Comparison of ENCODE assay signal across 8 mouse cellular contexts in the genomic region with DNA sequence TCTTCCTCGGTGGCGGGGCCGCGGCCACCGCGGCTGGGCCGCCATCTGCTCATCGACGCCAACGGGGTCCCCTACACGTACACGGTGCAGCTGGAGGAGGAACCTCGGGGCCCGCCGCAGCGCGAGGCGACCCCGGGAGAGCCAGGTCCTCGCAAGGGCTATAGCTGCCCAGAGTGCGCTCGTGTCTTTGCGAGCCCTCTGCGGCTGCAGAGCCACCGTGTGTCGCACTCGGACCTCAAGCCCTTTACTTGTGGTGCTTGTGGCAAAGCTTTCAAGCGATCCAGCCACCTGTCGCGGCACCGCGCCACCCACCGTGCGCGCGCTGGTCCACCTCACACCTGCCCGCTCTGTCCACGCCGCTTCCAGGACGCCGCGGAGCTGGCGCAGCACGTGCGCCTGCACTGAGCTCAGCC. TPM values are rescaled to one million over a fixed set of nuclear protein-coding genes. Genes with fewer than 3 reads are reported as not detected.
DNase-seq lines count a peak whose midpoint lies in the region; ATAC-seq and TF ChIP-seq lines count a peak whose summit lies in the region.

No protein-coding gene starts in this region.

- no peak for DNase-seq in kidney, adult 2 months
- DNase-seq in cerebellum, postnatal 14 days = peak; percentile 41 to 52
- no peak for DNase-seq in spleen, adult 12 weeks (ENCODE audit: low spot score)

- TF ChIP-seq CTCF in kidney, adult 2 months (conservative IDR thresholded peaks at IDR 0.05; ENCODE audit: insufficient read depth, insufficient read length, low read depth, low read length) = no peak

- peak overlapping the region; percentile 87 for H3K4me2 ChIP-seq in kidney, embryonic 15.5 days
- H3K4me2 ChIP-seq in hindbrain, embryonic 12.5 days (replicated peaks) = peak overlapping the region; percentile 82
- peak overlapping the region; percentile 71 for H3K4me2 ChIP-seq in midbrain, embryonic 16.5 days (ENCODE audit: low read length)

- 3% methylated on average over 45 of the region's 45 CpGs for WGBS in kidney, embryonic 15.5 days
- WGBS in kidney, adult 2 months = 10% methylated on average over 45 of the region's 45 CpGs
- WGBS in hindbrain, embryonic 12.5 days = 3% methylated on average over 45 of the region's 45 CpGs
- 3% methylated on average over 44 of the region's 45 CpGs for WGBS in midbrain, embryonic 16.5 days

- H3K36me3 ChIP-seq in kidney, embryonic 15.5 days = no peaks in the 10 kb centered on the region
- H3K36me3 ChIP-seq in kidney, adult 2 months (ENCODE audit: control insufficient read depth, insufficient read depth, low read length) = no peaks in the 10 kb centered on the region
- no peaks in the 10 kb centered on the region for H3K36me3 ChIP-seq in hindbrain, embryonic 12.5 days
- no peaks in the 10 kb centered on the region for H3K36me3 ChIP-seq in midbrain, embryonic 16.5 days (ENCODE audit: control insufficient read depth, insufficient read depth, low read length)

- no peak for ATAC-seq in kidney, embryonic 15.5 days (replicated peaks; ENCODE audit: low FRiP score)
- no peak for ATAC-seq in hindbrain, embryonic 12.5 days (ENCODE audit: low FRiP score)
- no peak for ATAC-seq in midbrain, embryonic 16.5 days
- no peak for ATAC-seq in monocyte, adult 5-6 weeks (replicated peaks; ENCODE audit: insufficient number of reproducible peaks, low FRiP score, low TSS enrichment, poor library complexity, severe bottlenecking)
- ATAC-seq in activated CD4-positive, CD25-positive, alpha-beta regulatory T cell, adult 4 months = no peak

- TF ChIP-seq POLR2A in kidney, adult 2 months (IDR thresholded peaks at IDR 0.05; ENCODE audit: low read depth, low read length) = no peak

- peaks cover 59% of the 10 kb centered on the region for H3K4me1 ChIP-seq in kidney, embryonic 15.5 days
- peaks cover 5% of the 10 kb centered on the region; the same call in 1 of the 2 replicates for H3K4me1 ChIP-seq in kidney, adult 2 months (ENCODE audit: control insufficient read depth, insufficient read depth, low read length)
- H3K4me1 ChIP-seq in hindbrain, embryonic 12.5 days = peaks cover 41% of the 10 kb centered on the region
- peaks cover 56% of the 10 kb centered on the region for H3K4me1 ChIP-seq in midbrain, embryonic 16.5 days (ENCODE audit: control insufficient read depth, insufficient read depth, low read length)

- peak overlapping the region; percentile 71 for H3K9ac ChIP-seq in kidney, embryonic 15.5 days
- peak overlapping the region; percentile 96 for H3K9ac ChIP-seq in hindbrain, embryonic 12.5 days
- peak overlapping the region; percentile 95 for H3K9ac ChIP-seq in midbrain, embryonic 16.5 days (ENCODE audit: low read depth, low read length)

- H3K9me3 ChIP-seq in kidney, embryonic 15.5 days (replicated peaks) = no peaks in the 10 kb centered on the region
- H3K9me3 ChIP-seq in hindbrain, embryonic 12.5 days (replicated peaks) = no peaks in the 10 kb centered on the region
- no peaks in the 10 kb centered on the region for H3K9me3 ChIP-seq in midbrain, embryonic 16.5 days (replicated peaks; ENCODE audit: control insufficient read depth, low read length, poor library complexity, severe bottlenecking)

- H3K27ac ChIP-seq in kidney, embryonic 15.5 days = 0 out of 2 replicates have a peak overlapping the region, but pooled peaks have one; percentile 14
- H3K27ac ChIP-seq in kidney, adult 2 months (ENCODE audit: insufficient read depth, low read depth, low read length) = no peak overlapping the region
- H3K27ac ChIP-seq in hindbrain, embryonic 12.5 days = no peak overlapping the region
- H3K27ac ChIP-seq in midbrain, embryonic 16.5 days (ENCODE audit: low read length) = no peak overlapping the region

- H3K4me3 ChIP-seq in kidney, embryonic 15.5 days (replicated peaks) = peak overlapping the region; percentile 64
- no peak overlapping the region for H3K4me3 ChIP-seq in kidney, adult 2 months (ENCODE audit: insufficient read depth, low read depth, low read length)
- peak overlapping the region; percentile 81 for H3K4me3 ChIP-seq in hindbrain, embryonic 12.5 days
- peak overlapping the region; percentile 79 for H3K4me3 ChIP-seq in midbrain, embryonic 16.5 days (ENCODE audit: low read depth, low read length)

- peaks cover 59% of the 10 kb centered on the region for H3K27me3 ChIP-seq in kidney, embryonic 15.5 days
- H3K27me3 ChIP-seq in kidney, adult 2 months (replicated peaks; ENCODE audit: control insufficient read depth, insufficient read depth, low read length) = peaks cover 1% of the 10 kb centered on the region; the same call in 1 of the 2 replicates
- H3K27me3 ChIP-seq in hindbrain, embryonic 12.5 days = peaks cover 60% of the 10 kb centered on the region
- peaks cover 15% of the 10 kb centered on the region for H3K27me3 ChIP-seq in midbrain, embryonic 16.5 days (ENCODE audit: control insufficient read depth, insufficient read depth, low read depth, low read length)

RNA-seq across cellular contexts. Expression of a gene that starts 1.6 kb away (rescaled TPM):
- 36.2 and 41.0 TPM in 2 replicates for polyA plus RNA-seq in kidney, embryonic 15.5 days (2015; fragmentation: Nextera tagmentation; extraction: Ambion mirVana)
- polyA plus RNA-seq in kidney, adult 2 months (2012; rRNA removed) = 17.0 and 17.1 TPM in 2 replicates
- polyA plus RNA-seq in hindbrain, embryonic 12.5 days (2016; fragmentation: Nextera tagmentation; extraction: Ambion mirVana) = 45.4 and 51.8 TPM in 2 replicates
- 101 and 117 TPM in 2 replicates for polyA plus RNA-seq in midbrain, embryonic 16.5 days (2015; fragmentation: Nextera tagmentation; extraction: Ambion mirVana)
- total RNA-seq in monocyte, adult 5-6 weeks (2017) = not detected in 3 replicates
- 1 to 10 TPM; 1.2 to 2.8 TPM for polyA plus RNA-seq in activated CD4-positive, CD25-positive, alpha-beta regulatory T cell, adult 4 months (2017; shearing (Covaris generic))

RNA-seq across cellular contexts. Expression of a gene that starts 9.0 kb away (rescaled TPM):
- polyA plus RNA-seq in kidney, embryonic 15.5 days (2015; fragmentation: Nextera tagmentation; extraction: Ambion mirVana) = 145 and 152 TPM in 2 replicates
- 132 and 153 TPM in 2 replicates for polyA plus RNA-seq in kidney, adult 2 months (2012; rRNA removed)
- 136 and 138 TPM in 2 replicates for polyA plus RNA-seq in hindbrain, embryonic 12.5 days (2016; fragmentation: Nextera tagmentation; extraction: Ambion mirVana)
- polyA plus RNA-seq in midbrain, embryonic 16.5 days (2015; fragmentation: Nextera tagmentation; extraction: Ambion mirVana) = 96.7 and 103 TPM in 2 replicates
- 119 to 185 TPM (median 151 TPM) in 3 replicates for total RNA-seq in monocyte, adult 5-6 weeks (2017)
- 10 to 100 TPM; 24.2 to 30.1 TPM for polyA plus RNA-seq in activated CD4-positive, CD25-positive, alpha-beta regulatory T cell, adult 4 months (2017; shearing (Covaris generic))

RNA-seq across cellular contexts. Expression of a gene that starts 14.7 kb away (rescaled TPM):
- polyA plus RNA-seq in kidney, embryonic 15.5 days (2015; fragmentation: Nextera tagmentation; extraction: Ambion mirVana) = 6.3 and 6.4 TPM in 2 replicates
- polyA plus RNA-seq in kidney, adult 2 months (2012; rRNA removed) = 6.4 and 6.8 TPM in 2 replicates
- polyA plus RNA-seq in hindbrain, embryonic 12.5 days (2016; fragmentation: Nextera tagmentation; extraction: Ambion mirVana) = 6.1 and 6.9 TPM in 2 replicates
- 10.5 and 10.8 TPM in 2 replicates for polyA plus RNA-seq in midbrain, embryonic 16.5 days (2015; fragmentation: Nextera tagmentation; extraction: Ambion mirVana)
- 3.0 to 3.8 TPM (median 3.1 TPM) in 3 replicates for total RNA-seq in monocyte, adult 5-6 weeks (2017)
- polyA plus RNA-seq in activated CD4-positive, CD25-positive, alpha-beta regulatory T cell, adult 4 months (2017; shearing (Covaris generic)) = 1 to 10 TPM; 2.5 to 3.1 TPM

RNA-seq across cellular contexts. Expression of a gene that starts 19.0 kb away (rescaled TPM):
- not detected in 2 replicates for polyA plus RNA-seq in kidney, embryonic 15.5 days (2015; fragmentation: Nextera tagmentation; extraction: Ambion mirVana)
- polyA plus RNA-seq in kidney, adult 2 months (2012; rRNA removed) = not detected in 2 replicates
- 0.44 TPM in 1 of 2 replicates, not detected in the other for polyA plus RNA-seq in hindbrain, embryonic 12.5 days (2016; fragmentation: Nextera tagmentation; extraction: Ambion mirVana)
- polyA plus RNA-seq in midbrain, embryonic 16.5 days (2015; fragmentation: Nextera tagmentation; extraction: Ambion mirVana) = not detected in 2 replicates
- 1.4 to 1.5 TPM in 2 of 3 replicates, not detected in the other for total RNA-seq in monocyte, adult 5-6 weeks (2017)
- polyA plus RNA-seq in activated CD4-positive, CD25-positive, alpha-beta regulatory T cell, adult 4 months (2017; shearing (Covaris generic)) = not detected

RNA-seq across cellular contexts. Expression of a gene that starts 27.1 kb away (rescaled TPM):
- 55.5 and 62.2 TPM in 2 replicates for polyA plus RNA-seq in kidney, embryonic 15.5 days (2015; fragmentation: Nextera tagmentation; extraction: Ambion mirVana)
- polyA plus RNA-seq in kidney, adult 2 months (2012; rRNA removed) = 243 and 262 TPM in 2 replicates
- polyA plus RNA-seq in hindbrain, embryonic 12.5 days (2016; fragmentation: Nextera tagmentation; extraction: Ambion mirVana) = 74.5 and 79.6 TPM in 2 replicates
- 107 and 120 TPM in 2 replicates for polyA plus RNA-seq in midbrain, embryonic 16.5 days (2015; fragmentation: Nextera tagmentation; extraction: Ambion mirVana)
- 65.8 to 88.9 TPM (median 80.5 TPM) in 3 replicates for total RNA-seq in monocyte, adult 5-6 weeks (2017)
- polyA plus RNA-seq in activated CD4-positive, CD25-positive, alpha-beta regulatory T cell, adult 4 months (2017; shearing (Covaris generic)) = 1 to 10 TPM; 7.0 to 8.3 TPM

Comparison
In these comparisons a context has a peak if more than half of its experiments do, and no peak if none do; other contexts are left out.
1. DNase-seq: peak in cerebellum, postnatal 14 days (2 of 2); none in kidney, adult 2 months (single experiment) and spleen, adult 12 weeks (single experiment).
2. Peak in every context shown above with its lines, with median percentiles within 50 percentile points of each other: H3K4me2 ChIP-seq and H3K9ac ChIP-seq.